Mouse (Mus musculus) liver, embryonic 14.5 days (tissue): Measurements from ENCODE around the gene Hsd17b14. TPM values are rescaled to one million over a fixed set of nuclear protein-coding genes. Genes with fewer than 3 reads are reported as not detected.

ENCODE experiments used
- ATAC-seq: fragments of 200-750 bp; cut with Nextera tagmentation; 2 replicates; pipeline ENCODE4 v1.8.0; 2017; ENCODE audit warnings: moderate number of reproducible peaks, mild to moderate bottlenecking, moderate library complexity; ENCODE audit not compliant: insufficient read depth
- DNase-seq, 3 experiments: peaks; one replicate each; pipeline ENCODE4 v3.0.0-alpha.2; 2012 to 2013; ENCODE audit warnings: low read depth in 3 of 3, low spot score in 3 of 3
- H3K27ac ChIP-seq: fragments of 300-500 bp; sonication (generic); 2 replicates; pipeline ENCODE4 v1.5.1; 2014; ENCODE audit warnings: moderate library complexity, mild to moderate bottlenecking, control low read depth, inconsistent platforms
- H3K27me3 ChIP-seq: fragments of 300-500 bp; sonication (generic); 2 replicates; pipeline ENCODE4 v1.6.1; 2014; ENCODE audit warnings: mild to moderate bottlenecking, low read length, moderate library complexity; ENCODE audit not compliant: control insufficient read depth, insufficient read depth
- H3K36me3 ChIP-seq: fragments of 300-500 bp; sonication (generic); replicated peaks from 2 replicates; pipeline ENCODE4 v1.6.1; 2014; ENCODE audit warnings: low read depth; ENCODE audit not compliant: control insufficient read depth, insufficient read depth
- H3K4me1 ChIP-seq, 2 experiments: fragments of 200-500 bp in 1 of 2; fragments of 300-500 bp in 1 of 2; sonication (generic) in 1 of 2; replicated peaks; 2 replicates each; pipeline ENCODE4 v1.6.1; 2012 to 2014; ENCODE audit warnings: antibody characterized with exemption in 1 of 2, inconsistent platforms in 1 of 2, low read length in 1 of 2; ENCODE audit not compliant: control insufficient read depth in 2 of 2, insufficient read depth in 2 of 2
- H3K4me2 ChIP-seq: fragments of 300-500 bp; sonication (generic); 2 replicates; pipeline ENCODE4 v1.6.1; 2014; ENCODE audit warnings: low read depth, mild to moderate bottlenecking, control low read depth, moderate library complexity
- H3K4me3 ChIP-seq, 2 experiments: fragments of 200-500 bp in 1 of 2; fragments of 300-500 bp in 1 of 2; sonication (generic) in 1 of 2; 2 replicates each; pipeline ENCODE4 v1.5.1; 2012 to 2014; ENCODE audit warnings: low read depth in 2 of 2, low read length in 2 of 2, mild to moderate bottlenecking in 2 of 2, control low read depth in 1 of 2, inconsistent platforms in 1 of 2, moderate library complexity in 1 of 2; ENCODE audit not compliant: insufficient read depth in 1 of 2
- H3K9ac ChIP-seq: fragments of 300-500 bp; sonication (generic); replicated peaks from 2 replicates; pipeline ENCODE4 v1.6.1; 2014; ENCODE audit warnings: mild to moderate bottlenecking, control low read depth, moderate library complexity
- H3K9me3 ChIP-seq: fragments of 300-500 bp; sonication (generic); 2 replicates; pipeline ENCODE4 v1.6.1; 2016; ENCODE audit warnings: low read length, mixed read lengths; ENCODE audit not compliant: control insufficient read depth
- CTCF ChIP-seq: IDR thresholded peaks from 2 replicates; pipeline ENCODE4 v1.5.1; 2016; ENCODE audit warnings: antibody characterized with exemption, low read depth, control low read depth
- EP300 ChIP-seq: IDR thresholded peaks from 2 replicates; pipeline ENCODE4 v1.6.1; 2016; ENCODE audit warnings: antibody characterized with exemption, low read depth
- WGBS: fragments of 180-500 bp; shearing (Covaris S2); extraction: QIAGEN DNeasy Blood & Tissue Kit; methylation state at CpG from one replicate; pipeline ENCODE4 v1.1.7; 2014; ENCODE audit not compliant: insufficient replicate concordance; 5-methylcytosine and 5-hydroxymethylcytosine counted together
- polyA plus RNA-seq, 2 experiments: library from polyadenylated mRNA; depleted of rRNA in 1 of 2; stranded (reverse) in 1 of 2; unstranded in 1 of 2; fragments of >200 nt; fragmentation: Nextera tagmentation in 1 of 2; extraction: Ambion mirVana in 1 of 2; gene quantifications; 2 replicates each; pipeline versions ENCODE4 v1.2.1 to v1.2.3; 2012 to 2014

Hsd17b14 gene
- polyA plus RNA-seq, 2 experiments: 1.2 to 2.1 TPM

DNA sequence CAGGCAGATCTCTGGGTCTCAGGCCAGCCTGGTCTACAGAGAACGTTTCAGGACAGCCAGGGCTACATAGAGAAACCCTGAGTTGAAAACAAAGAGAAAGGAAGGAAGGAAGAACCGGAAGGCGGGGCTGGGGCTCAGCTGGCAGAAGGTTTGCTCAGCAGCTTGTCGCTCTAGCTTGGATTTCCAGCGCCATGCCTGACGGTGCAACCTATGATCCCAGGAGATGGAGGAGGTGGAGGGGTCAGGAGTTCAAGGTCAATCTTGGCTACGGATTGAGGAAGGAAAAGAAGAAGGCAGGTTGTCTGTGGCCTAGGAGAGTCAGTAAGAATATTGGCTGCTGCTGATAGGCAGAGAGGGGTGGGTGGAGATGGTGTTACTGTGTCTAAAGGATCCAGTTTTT, 5.5 kb downstream of the Hsd17b14 start:
- TF ChIP-seq CTCF (no peak), EP300 (no peak)
- no peak overlapping the region for H3K27ac ChIP-seq
- H3K36me3 ChIP-seq: no peaks in the 10 kb centered on the region
- ATAC-seq (no peak), DNase-seq (no peak)
- H3K9me3 ChIP-seq: no peaks in the 10 kb centered on the region
- no peak overlapping the region for H3K9ac ChIP-seq
- peak overlapping the region; percentile 52; the same call in 1 of the 2 replicates for H3K4me2 ChIP-seq
- no peaks in the 10 kb centered on the region for H3K27me3 ChIP-seq
- no peak overlapping the region for H3K4me3 ChIP-seq
- WGBS: 48% methylated on average over 7 of the region's 7 CpGs
- peaks cover 8 to 23% of the 10 kb centered on the region in 2 experiments for H3K4me1 ChIP-seq

DNA sequence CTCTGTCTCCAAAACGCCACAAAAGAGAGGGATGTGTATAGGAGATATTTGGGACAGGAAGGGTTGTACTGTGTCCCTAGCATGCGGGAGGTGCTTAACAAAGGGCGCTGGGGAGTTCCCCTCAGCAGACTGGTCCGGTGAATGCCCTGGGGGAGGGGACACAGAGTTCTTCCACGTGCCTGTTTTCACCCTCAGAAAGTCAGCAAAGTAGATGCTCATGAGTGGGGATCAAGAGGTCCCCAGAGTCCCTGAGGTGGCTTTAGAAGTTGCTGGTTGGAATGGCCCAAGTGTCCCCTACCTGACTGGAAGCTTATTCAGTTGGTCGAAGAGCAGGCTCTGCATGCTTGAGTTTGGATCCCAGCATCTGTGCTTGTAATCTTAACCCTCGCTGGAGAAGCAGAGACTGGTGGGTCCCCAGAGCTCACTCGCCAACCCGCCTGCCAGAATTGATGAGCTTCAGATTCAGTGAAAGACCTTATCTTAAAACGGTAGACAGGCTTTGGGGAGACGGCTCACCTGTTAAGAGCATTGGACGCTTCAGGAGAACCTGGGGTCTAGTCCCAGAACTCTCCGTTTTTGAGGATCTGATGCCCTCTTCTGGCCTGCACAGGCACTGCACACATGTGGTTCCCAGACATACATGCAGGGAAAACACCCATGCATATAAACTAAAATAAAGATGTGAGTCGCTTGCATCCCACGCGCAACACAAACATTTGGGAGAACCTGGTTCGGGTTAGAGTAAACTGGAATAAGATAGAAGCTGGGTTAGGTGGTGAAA, 6.3 kb downstream of the Hsd17b14 start:
- peak; percentile 95 for TF ChIP-seq CTCF
- TF ChIP-seq EP300: no peak
- peak; percentile 71 for ATAC-seq
- 12% methylated on average over 17 of the region's 17 CpGs for WGBS

DNA sequence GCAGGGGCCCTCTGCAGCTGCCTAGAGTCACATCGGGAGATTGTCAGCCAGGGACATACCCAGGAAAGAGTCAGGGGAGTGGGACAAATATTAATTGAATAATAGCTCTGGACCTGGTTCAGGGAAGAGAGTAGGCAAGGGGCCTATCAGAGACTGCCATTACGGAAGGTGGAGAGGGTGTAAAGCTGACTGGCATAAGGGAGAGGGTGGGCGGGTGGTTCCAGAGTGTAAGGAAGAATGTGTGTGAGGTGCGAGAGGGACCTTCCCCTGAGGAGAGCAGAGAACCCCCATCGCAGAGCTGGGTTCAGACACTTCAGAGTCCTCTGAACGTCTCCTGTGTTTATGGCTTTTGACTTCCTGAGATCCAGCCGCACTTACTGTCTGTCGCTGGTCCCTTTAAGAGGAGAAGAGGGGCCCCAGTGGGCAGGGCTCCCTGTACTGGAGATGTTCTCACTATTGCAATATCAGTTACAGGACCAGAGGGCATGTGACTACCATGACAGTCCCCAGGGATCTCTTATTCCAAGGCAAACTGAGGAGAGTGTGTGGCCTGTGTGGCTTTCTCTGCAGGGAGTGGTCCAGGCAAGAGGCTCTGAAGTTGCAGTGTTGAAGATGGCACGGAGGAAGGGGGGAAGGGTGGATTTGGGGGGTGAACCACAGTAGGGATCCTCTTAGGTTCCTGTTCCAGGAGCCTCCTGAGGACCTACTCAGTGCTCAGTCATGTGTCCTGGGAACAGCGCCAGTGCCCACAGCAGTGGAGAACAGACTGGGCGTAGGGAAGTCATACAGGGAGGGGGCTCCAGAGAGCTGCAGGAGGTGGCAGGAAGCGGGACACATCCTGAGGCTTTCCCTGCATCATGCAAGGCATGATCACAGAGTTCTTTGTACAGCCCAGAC, 7.2 kb downstream of the Hsd17b14 start:
- ATAC-seq (peak; percentile 75), DNase-seq (no peak)
- H3K4me1 ChIP-seq: peaks cover 8 to 23% of the 10 kb centered on the region in 2 experiments
- 25% methylated on average over 12 of the region's 12 CpGs for WGBS
- no peaks in the 10 kb centered on the region for H3K36me3 ChIP-seq
- TF ChIP-seq EP300 (no peak), CTCF (0 out of 2 replicates have a peak, but pooled peaks have one; percentile 9)
- no peaks in the 10 kb centered on the region for H3K27me3 ChIP-seq
- no peak overlapping the region for H3K27ac ChIP-seq
- peak overlapping the region; percentile 15 to 38; a peak in 3 of 4 replicates for H3K4me3 ChIP-seq
- H3K4me2 ChIP-seq: peak overlapping the region; percentile 52
- H3K9ac ChIP-seq: peak overlapping the region; percentile 48
- H3K9me3 ChIP-seq: no peaks in the 10 kb centered on the region

More for the DNA sequence above, 6.3 kb downstream of the Hsd17b14 start:
- H3K4me1 ChIP-seq: peaks cover 8 to 23% of the 10 kb centered on the region in 2 experiments
- no peaks in the 10 kb centered on the region for H3K36me3 ChIP-seq
- peak overlapping the region in 1 of 2 experiments; percentile 13; a peak in 2 of 4 replicates for H3K4me3 ChIP-seq
- peak overlapping the region; percentile 52 for H3K4me2 ChIP-seq
- no peaks in the 10 kb centered on the region for H3K9me3 ChIP-seq
- H3K27me3 ChIP-seq: no peaks in the 10 kb centered on the region
- peak overlapping the region; percentile 48 for H3K9ac ChIP-seq
- peak in 1 of 3 experiments; percentile 64 for DNase-seq
- no peak overlapping the region for H3K27ac ChIP-seq

DNA sequence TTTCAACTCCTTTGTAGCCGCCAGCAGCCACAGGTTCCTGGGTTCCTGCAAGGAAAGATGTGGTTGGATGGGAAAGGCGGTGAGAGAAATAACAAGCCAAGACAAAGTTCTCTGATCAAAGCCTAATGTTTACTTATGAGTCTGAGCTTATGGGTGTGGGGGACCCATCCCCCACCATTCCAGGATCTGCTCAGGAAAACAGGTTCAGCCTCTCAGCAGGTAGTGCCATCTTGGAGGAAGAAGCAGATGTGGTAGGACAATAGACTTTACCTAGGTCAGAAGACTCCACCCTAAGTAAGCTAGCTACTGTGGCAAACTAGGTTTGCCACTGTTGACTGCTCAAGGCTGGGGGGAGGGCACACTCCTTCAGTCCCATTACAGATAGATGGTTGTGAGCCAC, 10.1 kb downstream of the Hsd17b14 start:
- no peak for ATAC-seq
- TF ChIP-seq CTCF: no peak
- TF ChIP-seq EP300: no peak
- 78% methylated on average over 2 of the region's 2 CpGs for whole genome bisulfite sequencing
- Histone ChIP-seq H3K4me1 (peaks cover 32 to 48% of the 10 kb centered on the region in 2 experiments), H3K27ac (no peak overlapping the region), H3K36me3 (no peaks in the 10 kb centered on the region), H3K4me2 (no peak overlapping the region), H3K9me3 (no peaks in the 10 kb centered on the region), H3K9ac (no peak overlapping the region), H3K4me3 (no peak overlapping the region), H3K27me3 (no peaks in the 10 kb centered on the region)
- DNase-seq: no peak
